Mouse (Mus musculus) E14TG2a.4 (cell line): ENCODE measurements around the gene Thap4.

ENCODE experiments used
- CTCF ChIP-seq: conservative IDR thresholded peaks from 2 replicates; pipeline ENCODE4 v1.5.1; 2014; ENCODE audit warnings: low read length
- POU5F1 ChIP-seq: IDR thresholded peaks from 2 replicates; pipeline ENCODE4 v1.6.1; 2014; ENCODE audit warnings: low read length, borderline replicate concordance

- no peak for TF ChIP-seq CTCF
- no peak for TF ChIP-seq POU5F1
These were observed 28.5 kb downstream of the Thap4 start for GRCm38 (mm10) chr1:93726116-93726515.
